ENCODE assay signal across 16 mouse cellular contexts in the genomic region with DNA sequence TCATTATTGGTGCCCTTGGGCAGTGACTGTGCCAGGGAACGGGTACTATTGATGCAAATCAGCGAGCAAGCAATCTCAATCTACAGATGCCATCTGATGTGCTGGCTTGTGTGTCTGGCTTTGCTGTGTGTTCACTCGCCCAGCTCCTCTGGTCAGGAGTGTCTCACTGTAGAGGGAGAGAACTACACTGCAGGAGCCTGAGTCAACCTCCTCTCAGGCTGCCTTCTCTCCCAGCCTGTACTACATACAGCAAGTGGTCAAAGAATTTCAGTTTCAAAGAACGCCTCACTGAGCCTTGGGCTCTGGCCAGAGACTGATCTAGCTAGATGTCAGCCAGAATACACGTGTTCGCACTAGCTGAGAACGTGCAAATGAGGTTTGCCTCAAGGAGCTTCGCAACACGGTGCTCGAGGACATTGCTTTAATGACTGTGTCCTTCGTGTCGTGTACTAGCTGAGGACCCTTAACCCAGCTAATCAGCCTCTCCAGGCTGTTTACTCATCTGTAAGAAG.
"Had no signal": no experiment of that assay in that cellular context is flagged by ENCODE, and none has a peak within 500 bp of the region (broad histone marks: within the 10 kb centered on the region; RNA-seq: fewer than 3 reads in every experiment).

No protein-coding gene starts in this region.

- H3K9me3 ChIP-seq: limb, embryonic 13.5 days; liver, embryonic 12.5 days; midbrain, embryonic 10.5 days; neural tube, embryonic 12.5 days; stomach, embryonic 15.5 days had no signal

- H3K27me3 ChIP-seq: limb, embryonic 13.5 days; liver, embryonic 12.5 days; neural tube, embryonic 12.5 days; stomach, embryonic 15.5 days had no signal

- ATAC-seq: liver, embryonic 12.5 days had no signal

- H3K4me2 ChIP-seq: limb, embryonic 13.5 days; liver, embryonic 12.5 days; lung, embryonic 14.5 days; neural tube, embryonic 12.5 days; stomach, embryonic 15.5 days had no signal

- H3K4me3 ChIP-seq: layer of hippocampus, adult 2 months; limb, embryonic 13.5 days; liver, embryonic 12.5 days; midbrain, embryonic 10.5 days; neural tube, embryonic 12.5 days; stomach, embryonic 15.5 days had no signal

- H3K4me1 ChIP-seq: liver, embryonic 12.5 days; stomach, embryonic 15.5 days had no signal

- H3K36me3 ChIP-seq: neural tube, embryonic 12.5 days had no signal

- DNase-seq: kidney, postnatal 4 days; left cerebral cortex, postnatal 4 days; lung, embryonic 14.5 days; lung, postnatal 10 days; lung, postnatal 4 days; midbrain, embryonic 14.5 days; right cerebral cortex, postnatal 14 days; thymus, adult 2 months; thymus, postnatal 25 days had no signal

- H3K27ac ChIP-seq: kidney, postnatal 0 days; layer of hippocampus, adult 2 months; limb, embryonic 13.5 days; liver, embryonic 12.5 days; midbrain, embryonic 10.5 days; neural tube, embryonic 12.5 days; stomach, embryonic 15.5 days had no signal

- H3K9ac ChIP-seq: limb, embryonic 13.5 days; liver, embryonic 12.5 days; lung, embryonic 14.5 days; neural tube, embryonic 12.5 days; stomach, embryonic 15.5 days had no signal
